Mouse (Mus musculus) spleen, adult 2 months (tissue): ENCODE data around the gene Gltpd2. TPM values are rescaled to one million over a fixed set of nuclear protein-coding genes. Genes with fewer than 3 reads are reported as not detected.

ENCODE experiments used
- DNase-seq, 2 experiments: peaks; one replicate each; pipeline versions ENCODE4 v3.0.0 to v3.0.0-alpha.2; 2012 to 2021; ENCODE audit warnings: low spot score in 2 of 2, low read depth in 1 of 2
- H3K27ac ChIP-seq: fragments of 200-500 bp; 2 replicates; pipeline ENCODE4 v1.5.1; 2012; ENCODE audit warnings: low read length, inconsistent platforms; ENCODE audit not compliant: insufficient read depth
- H3K27me3 ChIP-seq: fragments of 200-500 bp; 2 replicates; pipeline ENCODE4 v1.6.1; 2012; ENCODE audit warnings: mild to moderate bottlenecking, moderate library complexity, low read length, inconsistent platforms; ENCODE audit not compliant: control insufficient read depth, insufficient read depth
- H3K36me3 ChIP-seq: fragments of 200-500 bp; 2 replicates; pipeline ENCODE4 v1.6.1; 2012; ENCODE audit warnings: mild to moderate bottlenecking, low read length, inconsistent platforms; ENCODE audit not compliant: control insufficient read depth, insufficient read depth
- H3K4me1 ChIP-seq: fragments of 200-500 bp; 2 replicates; pipeline ENCODE4 v1.6.1; 2011; ENCODE audit warnings: inconsistent platforms; ENCODE audit not compliant: control insufficient read depth, insufficient read depth, insufficient read length
- H3K4me3 ChIP-seq: fragments of 200-500 bp; 2 replicates; pipeline ENCODE4 v1.5.1; 2011; ENCODE audit warnings: mild to moderate bottlenecking, inconsistent platforms; ENCODE audit not compliant: insufficient read depth, insufficient read length; ENCODE audit errors: extremely low read depth
- CTCF ChIP-seq: fragments of 200-500 bp; IDR thresholded peaks from 2 replicates; pipeline ENCODE4 v1.5.1; 2011; ENCODE audit warnings: mild to moderate bottlenecking, inconsistent platforms; ENCODE audit not compliant: insufficient read depth, insufficient read length, insufficient replicate concordance; ENCODE audit errors: extremely low read depth
- POLR2A ChIP-seq: fragments of 200-500 bp; IDR thresholded peaks from 2 replicates; pipeline ENCODE4 v1.6.1; 2011; ENCODE audit warnings: low read depth, low read length, inconsistent platforms
- WGBS: fragments of 180-500 bp; shearing (Covaris S2); methylation state at CpG from one replicate; pipeline ENCODE4 v1.1.7; 2018; 5-methylcytosine and 5-hydroxymethylcytosine counted together
- polyA plus RNA-seq: library from polyadenylated mRNA; depleted of rRNA; stranded (reverse); fragments of >200 nt; gene quantifications from 2 replicates; pipeline ENCODE4 v1.2.3, GENCODE M21; 2012

Gene Gltpd2
- polyA plus RNA-seq, 1 experiment: 0.18 TPM

GRCm38 (mm10) chr11:70489684-70490083 lies 29.3 kb upstream of the Gltpd2 start:
- no peak overlapping the region for H3K4me3 ChIP-seq
- H3K27ac ChIP-seq: peak overlapping the region; percentile 68; the same call in 1 of the 2 replicates
- H3K36me3 ChIP-seq: no peaks in the 10 kb centered on the region
- WGBS: 11% methylated on average over 6 of the region's 6 CpGs
- H3K27me3 ChIP-seq: no peaks in the 10 kb centered on the region
- TF ChIP-seq POLR2A: no peak
- TF ChIP-seq CTCF: no peak
- DNase-seq: no peak
- H3K4me1 ChIP-seq: no peaks in the 10 kb centered on the region

GRCm38 (mm10) chr11:70499566-70500475 lies 19.2 kb upstream of the Gltpd2 start:
- DNase-seq: no peak
- Histone ChIP-seq H3K27me3 (no peaks in the 10 kb centered on the region), H3K4me3 (no peak overlapping the region), H3K27ac (no peak overlapping the region), H3K36me3 (no peaks in the 10 kb centered on the region), H3K4me1 (no peaks in the 10 kb centered on the region)
- 69% methylated on average over 14 of the region's 14 CpGs for WGBS
- TF ChIP-seq POLR2A: no peak
- TF ChIP-seq CTCF: no peak

- H3K27me3 ChIP-seq: no peaks in the 10 kb centered on the region
- WGBS: 95% methylated on average over 1 of the region's 1 CpGs
- DNase-seq: no peak
- no peak for TF ChIP-seq CTCF
- no peaks in the 10 kb centered on the region for H3K36me3 ChIP-seq
- H3K4me1 ChIP-seq: no peaks in the 10 kb centered on the region
- no peak overlapping the region for H3K4me3 ChIP-seq
- no peak overlapping the region for H3K27ac ChIP-seq
Observed at GRCm38 (mm10) chr11:70500476-70500812, 18.6 kb upstream of the Gltpd2 start.

GRCm38 (mm10) chr11:70502018-70502417 lies 17.0 kb upstream of the Gltpd2 start:
- no peak for DNase-seq
- 80% methylated on average over 3 of the region's 3 CpGs for WGBS
- H3K4me3 ChIP-seq: no peak overlapping the region
- H3K36me3 ChIP-seq: no peaks in the 10 kb centered on the region
- TF ChIP-seq POLR2A: no peak
- TF ChIP-seq CTCF: no peak
- no peaks in the 10 kb centered on the region for H3K4me1 ChIP-seq
- H3K27me3 ChIP-seq: no peaks in the 10 kb centered on the region
- no peak overlapping the region for H3K27ac ChIP-seq

GRCm38 (mm10) chr11:70504970-70505369 lies 14.0 kb upstream of the Gltpd2 start, which contains the start of gene Tm4sf5:
Gene Tm4sf5 (plus strand): TSS chr11:70505244.
- Histone ChIP-seq H3K27ac (no peak within 1 kb of the TSS), H3K36me3 (no peaks in the 10 kb centered on the region), H3K4me1 (no peaks in the 10 kb centered on the region), H3K4me3 (no peak within 1 kb of the TSS), H3K27me3 (no peaks in the 10 kb centered on the region)
- WGBS: 52% methylated on average over 9 of the region's 9 CpGs
- TF ChIP-seq CTCF (no peak), POLR2A (no peak)
- DNase-seq: no peak

- DNase-seq: peak; percentile 55 to 79
- Histone ChIP-seq H3K27ac (no peak overlapping the region), H3K36me3 (no peaks in the 10 kb centered on the region), H3K4me1 (no peaks in the 10 kb centered on the region), H3K27me3 (no peaks in the 10 kb centered on the region), H3K4me3 (no peak overlapping the region)
- 25% methylated on average over 4 of the region's 4 CpGs for WGBS
- TF ChIP-seq POLR2A (no peak), CTCF (peak; percentile 54; the same call in 1 of the 2 replicates)
Observed at GRCm38 (mm10) chr11:70506385-70506784, 12.6 kb upstream of the Gltpd2 start.

- H3K36me3 ChIP-seq: no peaks in the 10 kb centered on the region
- no peak overlapping the region for H3K27ac ChIP-seq
- H3K4me3 ChIP-seq: no peak overlapping the region
- 75% methylated on average over 7 of the region's 7 CpGs for WGBS
- TF ChIP-seq POLR2A (no peak), CTCF (no peak)
- DNase-seq: no peak
- H3K4me1 ChIP-seq: no peaks in the 10 kb centered on the region
- H3K27me3 ChIP-seq: no peaks in the 10 kb centered on the region
Observed at GRCm38 (mm10) chr11:70506962-70507515, 12.0 kb upstream of the Gltpd2 start.
